Mouse (Mus musculus) CH12.LX (cell line): Measurements from ENCODE around the gene Apbb1ip. TPM values are rescaled to one million over a fixed set of nuclear protein-coding genes. Genes with fewer than 3 reads are reported as not detected.

ENCODE experiments used
- DNase-seq: peaks from one replicate; pipeline ENCODE4 v3.0.0-alpha.2; 2013; ENCODE audit errors: extremely low read depth
- H3K27ac ChIP-seq: 2 replicates; pipeline ENCODE4 v1.5.1; 2012; ENCODE audit warnings: low read depth, mild to moderate bottlenecking, control low read depth, moderate library complexity; ENCODE audit not compliant: insufficient read depth
- H3K27me3 ChIP-seq: replicated peaks from 2 replicates; pipeline ENCODE3; 2012; ENCODE audit warnings: inconsistent platforms
- H3K36me3 ChIP-seq, 2 experiments: replicated peaks in 1 of 2; 2 replicates each; pipeline versions ENCODE3 to v1.6.1; 2012; ENCODE audit warnings: inconsistent platforms in 1 of 2, low read length in 1 of 2, mild to moderate bottlenecking in 1 of 2, mixed read lengths in 1 of 2, moderate library complexity in 1 of 2; ENCODE audit not compliant: control insufficient read depth in 1 of 2, insufficient read depth in 1 of 2
- H3K4me1 ChIP-seq, 2 experiments: 2 replicates each; pipeline ENCODE4 v1.6.1; 2012; ENCODE audit warnings: inconsistent platforms in 1 of 2, moderate library complexity in 1 of 2; ENCODE audit not compliant: insufficient read depth in 2 of 2, control insufficient read depth in 1 of 2
- H3K4me2 ChIP-seq: 2 replicates; pipeline ENCODE4 v1.6.1; 2012; ENCODE audit warnings: low read depth, mild to moderate bottlenecking, control low read depth; ENCODE audit not compliant: poor library complexity, insufficient read depth, severe bottlenecking
- H3K4me3 ChIP-seq, 3 experiments: fragments of 150-350 bp in 1 of 3; sonication (generic) in 1 of 3; replicated peaks in 1 of 3; 2 replicates each; pipeline versions ENCODE3 to v1.5.1; 2011 to 2012; ENCODE audit warnings: low read depth in 2 of 3, low read length in 2 of 3, mild to moderate bottlenecking in 2 of 3, moderate library complexity in 2 of 3, control low read depth in 1 of 3, improper control_type of control experiment in 1 of 3, inconsistent platforms in 1 of 3, mixed read lengths in 1 of 3; ENCODE audit not compliant: poor library complexity in 1 of 3
- H3K79me2 ChIP-seq: replicated peaks from 2 replicates; pipeline ENCODE4 v1.6.1; 2012; ENCODE audit warnings: mild to moderate bottlenecking, moderate library complexity; ENCODE audit not compliant: control insufficient read depth, poor library complexity, insufficient read depth, severe bottlenecking; ENCODE audit errors: extremely low read depth
- H3K9ac ChIP-seq: 2 replicates; pipeline ENCODE4 v1.6.1; 2012; ENCODE audit warnings: low read depth, mild to moderate bottlenecking, control low read depth, moderate library complexity; ENCODE audit not compliant: insufficient read depth
- H3K9me3 ChIP-seq: replicated peaks from 2 replicates; pipeline ENCODE3; 2012; ENCODE audit warnings: low read length, inconsistent platforms, mixed read lengths
- CTCF ChIP-seq, 2 experiments: IDR thresholded peaks in 1 of 2; conservative IDR thresholded peaks in 1 of 2; 2 replicates each; pipeline ENCODE4 v1.5.1; 2011 to 2012; ENCODE audit warnings: low read depth in 2 of 2, low read length in 2 of 2, improper control_type of control experiment in 1 of 2, inconsistent platforms in 1 of 2, mild to moderate bottlenecking in 1 of 2, moderate library complexity in 1 of 2
- E2F4 ChIP-seq: IDR thresholded peaks from 2 replicates; pipeline ENCODE4 v1.6.1; 2011; ENCODE audit warnings: low read depth, low read length, improper control_type of control experiment; ENCODE audit not compliant: insufficient replicate concordance
- ELF1 ChIP-seq: IDR thresholded peaks from 2 replicates; pipeline ENCODE4 v1.6.1; 2014; ENCODE audit warnings: low read depth, mild to moderate bottlenecking, inconsistent platforms, low read length, improper control_type of control experiment
- EP300 ChIP-seq: IDR thresholded peaks from 2 replicates; pipeline ENCODE4 v1.6.1; 2011; ENCODE audit warnings: low read length, improper control_type of control experiment
- GABPA ChIP-seq: IDR thresholded peaks from 2 replicates; pipeline ENCODE4 v1.6.1; 2012; ENCODE audit warnings: low read depth, low read length, improper control_type of control experiment, inconsistent platforms; ENCODE audit not compliant: insufficient replicate concordance
- HCFC1 ChIP-seq: IDR thresholded peaks from 2 replicates; pipeline ENCODE4 v1.6.1; 2012; ENCODE audit warnings: low read depth, mild to moderate bottlenecking, inconsistent platforms, low read length, improper control_type of control experiment
- JUN ChIP-seq: IDR thresholded peaks from 2 replicates; pipeline ENCODE4 v1.6.1; 2011; ENCODE audit warnings: low read depth, mild to moderate bottlenecking, low read length, improper control_type of control experiment, moderate library complexity; ENCODE audit not compliant: insufficient read depth
- MAX ChIP-seq: IDR thresholded peaks from 2 replicates; pipeline ENCODE4 v1.6.1; 2011; ENCODE audit warnings: low read length, improper control_type of control experiment
- MYC ChIP-seq: IDR thresholded peaks from 2 replicates; pipeline ENCODE4 v1.6.1; 2011; ENCODE audit warnings: low read depth, mild to moderate bottlenecking, improper control_type of control experiment, low read length
- SMC3 ChIP-seq: IDR thresholded peaks from 2 replicates; pipeline ENCODE4 v1.6.1; 2011; ENCODE audit warnings: low read depth, low read length, improper control_type of control experiment
- TBP ChIP-seq: conservative IDR thresholded peaks from 2 replicates; pipeline ENCODE4 v1.6.1; 2011; ENCODE audit warnings: low read depth, low read length, improper control_type of control experiment
- TCF12 ChIP-seq: IDR thresholded peaks from 2 replicates; pipeline ENCODE4 v1.6.1; 2014; ENCODE audit warnings: low read depth, mild to moderate bottlenecking, inconsistent platforms, low read length, improper control_type of control experiment
- USF1 ChIP-seq: IDR thresholded peaks from 2 replicates; pipeline ENCODE4 v1.6.1; 2014; ENCODE audit warnings: low read depth, mild to moderate bottlenecking, inconsistent platforms, low read length, improper control_type of control experiment
- USF2 ChIP-seq: conservative IDR thresholded peaks from 2 replicates; pipeline ENCODE4 v1.6.1; 2011; ENCODE audit warnings: low read depth, low read length, improper control_type of control experiment
- ZC3H11A ChIP-seq: IDR thresholded peaks from 2 replicates; pipeline ENCODE4 v1.6.1; 2012; ENCODE audit warnings: low read depth, mild to moderate bottlenecking, inconsistent platforms, low read length, improper control_type of control experiment
- ZKSCAN1 ChIP-seq: IDR thresholded peaks from 2 replicates; pipeline ENCODE4 v1.6.1; 2012; ENCODE audit warnings: low read depth, inconsistent platforms, low read length, improper control_type of control experiment, borderline replicate concordance
- ZMIZ1 ChIP-seq: IDR thresholded peaks from 2 replicates; pipeline ENCODE4 v1.6.1; 2012; ENCODE audit warnings: low read depth, mild to moderate bottlenecking, inconsistent platforms, low read length, improper control_type of control experiment
- ZNF384 ChIP-seq: IDR thresholded peaks from 2 replicates; pipeline ENCODE4 v1.6.1; 2012; ENCODE audit warnings: low read depth, low read length, improper control_type of control experiment, inconsistent platforms
- dilution Hi-C: fragments of 300-500 bp; cut with MboI; formaldehyde crosslinking; loops from 2 replicates; pipeline ENCODE4 v1.14.3; 2020; ENCODE audit warnings: low sequenced_read_pairs; ENCODE audit not compliant: extremely low pct_unique_long_range_greater_than_20kb, extremely low pct_ligation_motif_present
- in situ Hi-C: fragments of 300-500 bp; cut with MboI; formaldehyde crosslinking; loops from 3 replicates; pipeline ENCODE4 v1.14.3; 2019; ENCODE audit warnings: low sequenced_read_pairs, low pct_ligation_motif_present, low pct_unique_long_range_greater_than_20kb, mixed read lengths
- polyA plus RNA-seq: library from polyadenylated mRNA; unstranded; fragments of >175 nt; gene quantifications from 2 replicates; pipeline ENCODE4 v1.2.1, GENCODE M21; 2012; ENCODE audit warnings: low read depth; ENCODE audit not compliant: insufficient read length
- total RNA-seq, 2 experiments: library from RNA; depleted of rRNA; stranded (reverse); fragments of 300-350 nt in 1 of 2; fragments of >200 nt in 1 of 2; gene quantifications; 2 replicates each; pipeline ENCODE4 v1.2.3; 2012 to 2014

Gene Apbb1ip
- total and polyA plus RNA-seq, 3 experiments, result 3.5 to 59.9 (median 4.0) TPM

- TF ChIP-seq USF1, result no peak
- TF ChIP-seq USF2, result no peak
- TF ChIP-seq ELF1, result no peak
- no peak overlapping the region for H3K9ac ChIP-seq
- H3K36me3 ChIP-seq, result peaks cover 10 to 87% of the 10 kb centered on the region in 2 experiments
- H3K4me2 ChIP-seq, result no peak overlapping the region
- no peak overlapping the region for H3K27ac ChIP-seq
- in situ Hi-C loops, result no loop called here
- H3K4me1 ChIP-seq, result peaks cover 0 to 8% of the 10 kb centered on the region in 2 experiments; a peak in 2 of 4 replicates
- dilution Hi-C loops, result no loop called here
- peaks cover 6% of the 10 kb centered on the region; the same call in 1 of the 2 replicates for H3K79me2 ChIP-seq
- peaks cover 32% of the 10 kb centered on the region for H3K9me3 ChIP-seq
- no peak for DNase-seq
- no peaks in the 10 kb centered on the region for H3K27me3 ChIP-seq
- H3K4me3 ChIP-seq, result no peak overlapping the region
Observed at GRCm38 (mm10) chr2:22796487-22796886, 22.6 kb downstream of the Apbb1ip start.

- H3K27ac ChIP-seq, result no peak overlapping the region
- H3K79me2 ChIP-seq, result peaks cover 6% of the 10 kb centered on the region
- H3K4me3 ChIP-seq, result no peak overlapping the region
- H3K36me3 ChIP-seq, result peaks cover 10 to 81% of the 10 kb centered on the region in 2 experiments
- H3K4me1 ChIP-seq, result peaks cover 0 to 18% of the 10 kb centered on the region in 2 experiments; a peak in 2 of 4 replicates
- no peak overlapping the region for H3K4me2 ChIP-seq
- in situ Hi-C loops, result no loop called here
- DNase-seq, result no peak
- dilution Hi-C loops, result no loop called here
- no peak overlapping the region for H3K9ac ChIP-seq
- TF ChIP-seq GABPA (no peak), ZKSCAN1 (no peak), JUN (no peak), TCF12 (no peak), ZC3H11A (no peak), ZNF384 (no peak), CTCF (conservative IDR thresholded peaks at IDR 0.05 in 1 of 2, IDR thresholded peaks at IDR 0.05 in 1 of 2; ENCODE audit: low read depth in 2 of 2, low read length in 2 of 2) (no peak), TBP (no peak), E2F4 (no peak), MAX (no peak), EP300 (no peak), ZMIZ1 (no peak), SMC3 (no peak), MYC (no peak), HCFC1 (no peak)
- TF ChIP-seq, all 38 proteins: peak for 0
- Histone ChIP-seq H3K9me3 (peaks cover 28% of the 10 kb centered on the region), H3K27me3 (no peaks in the 10 kb centered on the region)
Observed at GRCm38 (mm10) chr2:22799430-22800041, 25.6 kb downstream of the Apbb1ip start.
